Mouse (Mus musculus): Measurements from ENCODE around the gene Srd5a2.

Gene Srd5a2

DNA sequence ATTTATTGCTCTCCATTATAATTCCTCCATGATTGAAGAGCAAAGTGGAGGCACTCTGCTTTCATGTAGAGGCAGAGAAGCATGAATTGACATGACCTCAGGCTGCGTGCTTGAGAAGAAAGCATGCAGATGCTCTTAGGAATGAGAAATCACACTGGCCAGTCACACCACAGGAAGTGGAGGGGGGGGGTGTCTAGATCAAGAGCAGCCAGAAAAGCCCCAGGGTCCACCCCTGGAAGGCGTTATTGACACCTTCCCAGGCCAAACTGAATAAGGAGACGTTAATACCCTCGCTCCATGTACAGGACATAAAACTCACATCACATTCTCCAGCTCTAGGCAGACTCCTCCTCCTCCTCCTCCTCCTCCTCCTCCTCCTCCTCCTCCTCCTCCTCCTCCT is 63.2 kb downstream of the Srd5a2 start:
- DNase-seq (ENCODE audit: low spot score), result no peak

DNA sequence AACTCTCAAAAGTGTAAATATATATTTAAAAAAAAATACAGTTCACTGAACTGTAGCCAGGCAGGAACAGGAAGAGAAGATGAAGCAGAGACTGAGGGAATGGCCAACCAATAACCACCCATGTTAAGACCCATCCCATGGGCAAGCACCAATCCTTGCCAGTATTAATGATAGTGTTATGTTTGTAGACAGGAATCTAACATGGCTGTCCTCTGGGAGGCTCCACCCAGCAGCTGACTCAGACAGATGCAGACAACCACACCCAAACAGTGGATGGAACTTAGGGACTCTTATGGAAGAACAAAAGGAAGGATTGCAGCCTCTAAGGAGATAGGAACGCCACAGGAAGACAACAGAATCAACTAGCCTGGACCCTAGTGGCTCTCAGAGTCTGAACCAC is 64.8 kb downstream of the Srd5a2 start:
- DNase-seq (ENCODE audit: low spot score), result no peak

DNA sequence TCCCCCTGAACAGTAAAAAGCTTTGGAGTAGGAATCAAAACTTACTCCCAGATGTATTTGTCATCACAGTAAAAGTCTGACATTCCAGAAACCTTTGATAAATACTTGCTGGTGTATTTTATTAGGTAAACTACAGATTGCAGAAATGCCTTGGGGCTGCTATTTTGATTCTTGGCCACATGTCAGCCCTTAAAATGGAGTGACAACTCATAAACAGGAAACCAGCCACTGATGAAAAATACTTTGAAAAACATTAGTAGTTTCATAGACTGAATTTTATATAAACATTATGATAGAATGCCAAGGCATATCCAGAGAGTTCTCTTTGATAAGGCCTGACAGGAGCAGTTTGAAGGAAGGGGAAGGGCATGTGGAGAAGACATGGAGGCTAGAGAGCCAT is 71.7 kb downstream of the Srd5a2 start:
- DNase-seq (ENCODE audit: low spot score), result no peak

GRCm38 (mm10) chr17:73972648-73973047 is 75.1 kb downstream of the Srd5a2 start:
- no peak for DNase-seq (ENCODE audit: low spot score)

GRCm38 (mm10) chr17:73971291-73971690 is 76.4 kb downstream of the Srd5a2 start:
- DNase-seq (ENCODE audit: low spot score), result no peak

DNA sequence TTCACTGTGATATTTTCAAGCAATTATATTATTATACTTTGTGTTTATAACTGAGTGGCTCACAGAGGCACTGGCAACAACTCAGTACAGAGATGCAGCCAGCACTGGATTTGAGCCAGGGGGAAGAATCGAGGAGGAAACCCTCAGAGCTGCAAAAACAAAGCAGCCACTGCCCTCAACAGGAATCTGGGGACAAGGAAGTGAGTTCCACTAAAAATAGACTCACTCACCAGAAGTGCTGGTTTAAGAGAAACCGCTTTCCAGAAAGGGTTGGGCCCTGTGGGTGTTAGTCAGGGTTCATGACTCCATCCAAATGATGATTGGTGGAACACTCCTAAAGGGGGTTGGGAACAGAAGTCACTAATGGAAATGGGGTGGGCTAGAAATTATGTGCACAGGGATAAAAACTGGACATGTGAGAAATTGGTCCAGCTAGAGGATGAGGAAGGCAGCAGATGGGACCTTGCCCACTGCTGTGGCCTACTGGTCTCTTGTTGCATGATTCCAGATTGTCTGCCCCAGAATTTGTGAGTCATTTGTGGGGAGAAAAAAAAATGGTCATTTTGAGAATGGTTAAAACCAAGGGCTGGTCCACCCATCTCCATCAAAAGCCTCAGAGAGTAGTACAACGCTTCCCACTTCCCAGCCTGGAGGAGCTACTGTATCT is 77.2 kb downstream of the Srd5a2 start:
- no peak for DNase-seq (ENCODE audit: low spot score)

All from testis, postnatal 10 days (tissue).